Mouse (Mus musculus) ES-Bruce4 (cell line): ENCODE measurements around the gene Arntl2.

Experiments used
- CTCF ChIP-seq: IDR thresholded peaks from one replicate; pipeline ENCODE4 v1.8.1; 2011; ENCODE audit warnings: low read depth, low read length
- EP300 ChIP-seq: IDR thresholded peaks from 2 replicates; pipeline ENCODE4 v1.6.1; 2011; ENCODE audit warnings: low read depth, low read length; ENCODE audit not compliant: insufficient read depth
- POLR2A ChIP-seq: IDR thresholded peaks from one replicate; pipeline ENCODE4 v1.8.1; 2011; ENCODE audit warnings: low read length; ENCODE audit not compliant: insufficient read depth

GRCm38 (mm10) chr6:146768813-146769404, 26.9 kb upstream of the Arntl2 start:
- TF ChIP-seq EP300 (no peak), CTCF (no peak), POLR2A (no peak)
